In the genomic region with DNA sequence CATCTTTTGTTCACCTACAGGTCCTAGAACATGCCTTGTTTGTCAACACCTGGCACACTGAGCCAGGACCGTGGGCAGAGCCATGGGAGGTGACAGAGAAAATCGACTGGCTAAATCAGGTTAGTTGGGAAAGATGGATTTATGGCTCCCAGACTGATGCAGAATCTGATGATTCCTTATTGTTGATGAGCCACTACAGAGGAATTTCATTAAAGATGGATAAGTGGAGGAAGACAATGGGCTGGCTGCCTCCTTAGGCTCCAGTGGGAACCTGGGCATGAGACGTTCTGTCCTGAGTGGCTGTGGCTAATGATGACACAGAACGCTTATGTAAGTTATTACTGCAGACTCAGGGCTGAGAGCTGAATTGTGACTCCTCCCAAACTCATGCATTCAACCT, we compare ENCODE assay signal across 12 mouse cellular contexts. TPM values are rescaled to one million over a fixed set of nuclear protein-coding genes. Genes with fewer than 3 reads are reported as not detected.
A peak's percentile ranks its signal among the peaks of the same experiment; 100 is the strongest.
DNase-seq lines count a peak whose midpoint lies in the region; ATAC-seq and TF ChIP-seq lines count a peak whose summit lies in the region.
"Had no signal": no experiment of that assay in that cellular context is flagged by ENCODE, and none has a peak within 500 bp of the region (broad histone marks: within the 10 kb centered on the region; RNA-seq: fewer than 3 reads in every experiment).

No protein-coding gene starts in this region.

- peak; percentile 14; the same call in 1 of the 2 replicates for ATAC-seq in frontal cortex, adult (ENCODE audit: low TSS enrichment)
- no peak for ATAC-seq in embryonic facial prominence, embryonic 11.5 days (replicated peaks; ENCODE audit: insufficient number of reproducible peaks, low FRiP score, low TSS enrichment, low read depth)
- no peak for ATAC-seq in limb, embryonic 15.5 days (ENCODE audit: insufficient number of reproducible peaks, low FRiP score, low TSS enrichment, low read depth)
- ATAC-seq in hindbrain, embryonic 11.5 days (ENCODE audit: low FRiP score) = no peak

- DNase-seq in frontal cortex, postnatal 10 days (ENCODE audit: low spot score in 2 of 2) = no peak
- DNase-seq in left cerebral cortex, adult 2 months (ENCODE audit: extremely low spot score in 1 of 2, low spot score in 2 of 2) = no peak
- no peak for DNase-seq in left cerebral cortex, postnatal 36 days (ENCODE audit: low spot score in 2 of 2)
- no peak for DNase-seq in embryonic facial prominence, embryonic 11.5 days (ENCODE audit: low spot score)
- DNase-seq in adrenal gland, postnatal 25 days = no peak
- DNase-seq in hindbrain, embryonic 11.5 days (ENCODE audit: low spot score) = no peak
- DNase-seq: right cerebral cortex, postnatal 4 days had no signal

- intact Hi-C loops in left cerebral cortex, adult 2 months (cut with DNase I) = no loop called here
- intact Hi-C loops in left cerebral cortex, postnatal 36 days (cut with DNase I) = no loop called here

- H3K36me3 ChIP-seq in embryonic facial prominence, embryonic 11.5 days (replicated peaks; ENCODE audit: control insufficient read depth, insufficient read depth, low read depth, low read length) = no peaks in the 10 kb centered on the region
- H3K36me3 ChIP-seq in limb, embryonic 15.5 days = no peaks in the 10 kb centered on the region
- H3K36me3 ChIP-seq in hindbrain, embryonic 11.5 days (ENCODE audit: control insufficient read depth, insufficient read depth, low read length) = no peaks in the 10 kb centered on the region
- H3K36me3 ChIP-seq: heart, embryonic 10.5 days; midbrain, embryonic 15.5 days had no signal

- H3K4me1 ChIP-seq in embryonic facial prominence, embryonic 11.5 days (ENCODE audit: control insufficient read depth, insufficient read depth, low read length) = no peaks in the 10 kb centered on the region; the same call in 1 of the 2 replicates
- peaks cover 34% of the 10 kb centered on the region for H3K4me1 ChIP-seq in limb, embryonic 15.5 days
- H3K4me1 ChIP-seq in hindbrain, embryonic 11.5 days (replicated peaks; ENCODE audit: control insufficient read depth, insufficient read depth, low read length) = no peaks in the 10 kb centered on the region
- H3K4me1 ChIP-seq: midbrain, embryonic 15.5 days had no signal

- peaks cover 4% of the 10 kb centered on the region for H3K9me3 ChIP-seq in embryonic facial prominence, embryonic 11.5 days (replicated peaks; ENCODE audit: control insufficient read depth, low read length)
- 0 out of 2 replicates have a peak, but pooled peaks cover 4% of the 10 kb centered on the region for H3K9me3 ChIP-seq in limb, embryonic 15.5 days
- H3K9me3 ChIP-seq in hindbrain, embryonic 11.5 days (ENCODE audit: control insufficient read depth, low read length) = 0 out of 2 replicates have a peak, but pooled peaks cover 4% of the 10 kb centered on the region

- 73% methylated on average over 4 of the region's 4 CpGs for WGBS in embryonic facial prominence, embryonic 11.5 days
- 56% methylated on average over 4 of the region's 4 CpGs for WGBS in limb, embryonic 15.5 days
- WGBS in hindbrain, embryonic 11.5 days = 74% methylated on average over 4 of the region's 4 CpGs

- no peak overlapping the region for H3K4me2 ChIP-seq in embryonic facial prominence, embryonic 11.5 days (ENCODE audit: low read depth, low read length)
- no peak overlapping the region for H3K4me2 ChIP-seq in limb, embryonic 15.5 days
- no peak overlapping the region for H3K4me2 ChIP-seq in hindbrain, embryonic 11.5 days (replicated peaks; ENCODE audit: low read depth, low read length)
- H3K4me2 ChIP-seq: midbrain, embryonic 15.5 days had no signal

- no peak for TF ChIP-seq CTCF in left cerebral cortex, adult 2 months (IDR thresholded peaks at IDR 0.05)

- H3K4me3 ChIP-seq in left cerebral cortex, adult 2 months = no peak overlapping the region
- H3K4me3 ChIP-seq in embryonic facial prominence, embryonic 11.5 days (ENCODE audit: low read depth, low read length) = no peak overlapping the region
- no peak overlapping the region for H3K4me3 ChIP-seq in limb, embryonic 15.5 days
- H3K4me3 ChIP-seq in hindbrain, embryonic 11.5 days (ENCODE audit: low read depth, low read length) = no peak overlapping the region
- H3K4me3 ChIP-seq: heart, embryonic 10.5 days; layer of hippocampus, adult 2 months; midbrain, embryonic 15.5 days had no signal

- 0 out of 2 replicates have a peak overlapping the region, but pooled peaks have one; percentile 18 for H3K9ac ChIP-seq in embryonic facial prominence, embryonic 11.5 days (replicated peaks; ENCODE audit: low read length)
- no peak overlapping the region for H3K9ac ChIP-seq in limb, embryonic 15.5 days
- no peak overlapping the region for H3K9ac ChIP-seq in hindbrain, embryonic 11.5 days (ENCODE audit: low read depth, low read length)
- H3K9ac ChIP-seq: midbrain, embryonic 15.5 days had no signal

- peak overlapping the region; percentile 67 for H3K27ac ChIP-seq in left cerebral cortex, adult 2 months
- no peak overlapping the region for H3K27ac ChIP-seq in embryonic facial prominence, embryonic 11.5 days (replicated peaks; ENCODE audit: low read depth, low read length)
- H3K27ac ChIP-seq in limb, embryonic 15.5 days = peak overlapping the region; percentile 78
- no peak overlapping the region for H3K27ac ChIP-seq in hindbrain, embryonic 11.5 days (ENCODE audit: low read depth, low read length)
- H3K27ac ChIP-seq: layer of hippocampus, adult 2 months; midbrain, embryonic 15.5 days had no signal

- H3K27me3 ChIP-seq in embryonic facial prominence, embryonic 11.5 days (ENCODE audit: control insufficient read depth, insufficient read depth, low read length) = no peaks in the 10 kb centered on the region
- no peaks in the 10 kb centered on the region for H3K27me3 ChIP-seq in limb, embryonic 15.5 days
- no peaks in the 10 kb centered on the region for H3K27me3 ChIP-seq in hindbrain, embryonic 11.5 days (ENCODE audit: control insufficient read depth, insufficient read depth, low read length)
- H3K27me3 ChIP-seq: midbrain, embryonic 15.5 days had no signal

RNA-seq across cellular contexts. Expression of gene Cd164, which starts 34.5 kb away (rescaled TPM):
- 10 to 100 TPM; 66.5 to 67.8 TPM for total RNA-seq in left cerebral cortex, adult 2 months (2021)
- 10 to 100 TPM; 59.0 to 64.6 TPM for total RNA-seq in left cerebral cortex, postnatal 36 days (2021)
- polyA plus RNA-seq in embryonic facial prominence, embryonic 11.5 days (2014; fragmentation: Nextera tagmentation; extraction: Ambion mirVana) = 199 and 211 TPM in 2 replicates
- 180 and 186 TPM in 2 replicates for polyA plus RNA-seq in limb, embryonic 15.5 days (2015; fragmentation: Nextera tagmentation; extraction: Ambion mirVana)
- total RNA-seq in adrenal gland, postnatal 25 days (2021) = 213 and 238 TPM in 2 replicates
- polyA plus RNA-seq in hindbrain, embryonic 11.5 days (2014; fragmentation: Nextera tagmentation; extraction: Ambion mirVana) = 122 and 123 TPM in 2 replicates

Comparison
In these comparisons a context has a peak if more than half of its experiments do, and no peak if none do; other contexts are left out.
1. H3K27ac ChIP-seq: peak in left cerebral cortex, adult 2 months (single experiment) and limb, embryonic 15.5 days (single experiment); none in embryonic facial prominence, embryonic 11.5 days (single experiment) and hindbrain, embryonic 11.5 days (single experiment).